Mouse (Mus musculus) midbrain, embryonic 15.5 days (tissue): Measurements from ENCODE around the gene Olfr665. TPM values are rescaled to one million over a fixed set of nuclear protein-coding genes. Genes with fewer than 3 reads are reported as not detected.
"Not testable (repeated sequence)": the region's sequence is repeated elsewhere in the genome, so short reads cannot be mapped to it uniquely, and the experiment has no call there.

ENCODE experiments used
- ATAC-seq: fragments of 200-750 bp; cut with Nextera tagmentation; replicated peaks from 2 replicates; pipeline ENCODE4 v1.8.0; 2017; ENCODE audit warnings: moderate TSS enrichment
- H3K27ac ChIP-seq: fragments of 300-500 bp; sonication (generic); 2 replicates; pipeline ENCODE4 v1.5.1; 2015; ENCODE audit warnings: mild to moderate bottlenecking, inconsistent platforms
- H3K27me3 ChIP-seq: fragments of 300-500 bp; sonication (generic); replicated peaks from 2 replicates; pipeline ENCODE4 v1.6.1; 2015; ENCODE audit warnings: inconsistent platforms
- H3K36me3 ChIP-seq: fragments of 300-500 bp; sonication (generic); replicated peaks from 2 replicates; pipeline ENCODE4 v1.6.1; 2015; ENCODE audit warnings: inconsistent platforms
- H3K4me1 ChIP-seq: fragments of 300-500 bp; sonication (generic); 2 replicates; pipeline ENCODE4 v1.6.1; 2015; ENCODE audit warnings: inconsistent platforms
- H3K4me2 ChIP-seq: fragments of 300-500 bp; sonication (generic); 2 replicates; pipeline ENCODE4 v1.6.1; 2015; ENCODE audit warnings: inconsistent platforms, mild to moderate bottlenecking, moderate library complexity
- H3K4me3 ChIP-seq: fragments of 300-500 bp; sonication (generic); 2 replicates; pipeline ENCODE4 v1.5.1; 2015; ENCODE audit warnings: mild to moderate bottlenecking, inconsistent platforms
- H3K9ac ChIP-seq: fragments of 300-500 bp; sonication (generic); 2 replicates; pipeline ENCODE4 v1.6.1; 2015; ENCODE audit warnings: mild to moderate bottlenecking, inconsistent platforms
- H3K9me3 ChIP-seq: fragments of 300-500 bp; sonication (generic); 2 replicates; pipeline ENCODE4 v1.6.1; 2016; ENCODE audit warnings: inconsistent platforms
- WGBS: fragments of 180-500 bp; shearing (Covaris S2); methylation state at CpG from one replicate; pipeline ENCODE4 v1.1.7; 2015; ENCODE audit warnings: mixed read lengths; 5-methylcytosine and 5-hydroxymethylcytosine counted together
- polyA plus RNA-seq: library from polyadenylated mRNA; unstranded; fragments of >200 nt; fragmentation: Nextera tagmentation; extraction: Ambion mirVana; gene quantifications from 2 replicates; pipeline ENCODE4 v1.2.1, GENCODE M21; 2015

The Olfr665 gene
- not detected in 2 replicates for polyA plus RNA-seq

DNA sequence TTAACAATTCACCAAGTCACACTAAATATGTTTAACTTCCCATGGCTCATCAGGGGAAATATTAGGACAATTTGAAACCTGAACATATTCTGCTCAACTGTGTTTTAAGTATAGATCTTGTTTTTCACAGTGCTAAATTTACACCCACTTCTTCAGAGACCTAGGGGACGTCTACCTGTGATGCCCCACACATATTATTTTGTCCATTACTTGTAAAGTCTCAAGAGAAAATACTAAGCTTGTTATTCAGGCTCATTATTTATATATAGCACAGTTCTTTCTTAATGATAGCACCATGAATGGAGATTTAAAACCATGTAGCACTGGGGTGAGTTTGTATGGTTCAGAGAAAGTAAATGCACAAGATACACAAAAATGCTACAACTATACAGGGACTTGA lies at the start of gene Olfr665:
TSS of gene Olfr665 (plus strand) at position 301 of the 400 bp plus-strand sequence.
- Histone ChIP-seq H3K9me3 (no peaks in the 10 kb centered on the region), H3K4me3 (no peak within 1 kb of the TSS), H3K27me3 (no peaks in the 10 kb centered on the region), H3K4me1 (no peaks in the 10 kb centered on the region), H3K27ac (no peak within 1 kb of the TSS), H3K36me3 (no peaks in the 10 kb centered on the region), H3K9ac (no peak within 1 kb of the TSS), H3K4me2 (no peak within 1 kb of the TSS)
- ATAC-seq: no peak
- WGBS: 51% methylated on average over 1 of the region's 1 CpGs

DNA sequence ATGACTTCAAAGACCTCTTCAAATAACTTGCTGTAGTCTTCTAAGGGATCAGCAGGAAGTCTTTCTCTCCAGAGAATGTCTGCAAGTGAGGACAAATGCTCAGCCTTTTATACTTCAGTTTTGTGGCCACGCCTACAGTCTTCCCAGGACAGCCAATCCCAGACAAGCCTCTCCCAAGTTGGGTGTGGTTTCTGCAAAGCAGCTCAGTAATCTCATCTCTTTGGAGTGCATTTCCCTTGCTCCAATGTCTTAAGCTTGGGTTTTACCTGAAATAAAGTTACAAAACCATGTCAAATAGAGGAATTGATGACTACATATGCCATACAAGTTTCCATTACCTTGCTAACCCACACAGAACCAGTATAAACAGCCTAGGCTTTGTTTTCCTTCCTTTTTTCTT lies 35.3 kb upstream of the Olfr665 start, which contains the start of gene Usp17lb:
TSS of gene Usp17lb (minus strand) at position 101 of the 400 bp plus-strand sequence.
- 76% methylated on average over 1 of the region's 1 CpGs for WGBS
- Histone ChIP-seq H3K4me2 (no peak within 1 kb of the TSS), H3K4me3 (no peak within 1 kb of the TSS), H3K27me3 (no peaks in the 10 kb centered on the region), H3K36me3 (no peaks in the 10 kb centered on the region), H3K9ac (no peak within 1 kb of the TSS), H3K27ac (no peak within 1 kb of the TSS), H3K9me3 (no peaks in the 10 kb centered on the region), H3K4me1 (no peaks in the 10 kb centered on the region)
- ATAC-seq: no peak

DNA sequence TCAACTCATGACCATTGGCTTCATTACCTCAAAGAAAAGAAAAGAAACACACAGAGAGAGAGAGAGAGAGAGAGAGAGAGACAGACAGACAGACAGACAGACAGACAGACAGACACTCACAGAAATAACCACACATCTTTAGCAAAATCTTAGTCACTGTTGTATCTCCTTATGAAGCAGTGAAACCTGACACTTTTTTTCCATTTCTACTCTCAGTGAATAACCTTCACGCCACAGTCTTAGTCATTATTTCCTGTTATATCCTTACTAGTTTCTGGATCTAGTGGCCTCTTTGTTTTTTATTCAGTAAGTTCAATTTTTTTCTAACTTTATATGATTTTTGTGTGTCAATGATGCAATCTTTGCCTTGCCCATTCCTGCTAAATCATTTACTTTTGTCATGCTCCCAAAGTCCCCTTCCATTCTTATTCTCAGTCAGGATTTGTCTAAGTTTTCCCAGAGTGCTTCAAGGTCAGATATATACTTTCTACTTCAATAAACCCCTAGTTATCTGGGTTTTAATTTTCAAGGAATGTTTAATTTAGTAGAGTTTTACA lies 34.0 kb upstream of the Olfr665 start:
- Histone ChIP-seq H3K4me1 (no peaks in the 10 kb centered on the region), H3K9ac (no peak overlapping the region), H3K4me3 (no peak overlapping the region), H3K9me3 (no peaks in the 10 kb centered on the region), H3K27me3 (no peaks in the 10 kb centered on the region), H3K36me3 (no peaks in the 10 kb centered on the region), H3K4me2 (no peak overlapping the region), H3K27ac (no peak overlapping the region)
- WGBS: 90% methylated on average over 1 of the region's 1 CpGs
- no peak for ATAC-seq

DNA sequence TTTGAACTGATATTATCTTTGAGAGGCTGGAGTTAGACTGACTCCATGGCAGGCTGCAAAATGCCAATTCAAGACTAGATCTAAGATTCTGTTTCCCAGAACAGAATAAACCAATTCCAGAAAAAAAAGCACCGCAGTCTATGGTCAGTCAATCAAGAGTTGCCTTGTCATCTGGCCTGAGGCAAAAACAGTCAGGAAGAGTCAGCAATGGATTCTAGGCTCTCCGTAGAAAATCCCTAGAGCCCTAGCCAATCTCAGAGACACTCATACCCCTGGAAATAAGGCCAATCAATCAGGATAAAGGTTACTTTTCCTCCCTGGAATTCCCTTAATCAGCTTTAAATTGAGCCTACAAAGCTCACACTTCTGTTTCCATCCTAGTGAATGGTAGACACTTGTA lies 26.3 kb upstream of the Olfr665 start:
- not testable (repeated sequence) for H3K4me3 ChIP-seq, H3K4me2 ChIP-seq, H3K9ac ChIP-seq, H3K4me1 ChIP-seq, H3K27ac ChIP-seq, H3K9me3 ChIP-seq, ATAC-seq, H3K27me3 ChIP-seq, H3K36me3 ChIP-seq
- 60% methylated on average over 2 of the region's 2 CpGs for WGBS

DNA sequence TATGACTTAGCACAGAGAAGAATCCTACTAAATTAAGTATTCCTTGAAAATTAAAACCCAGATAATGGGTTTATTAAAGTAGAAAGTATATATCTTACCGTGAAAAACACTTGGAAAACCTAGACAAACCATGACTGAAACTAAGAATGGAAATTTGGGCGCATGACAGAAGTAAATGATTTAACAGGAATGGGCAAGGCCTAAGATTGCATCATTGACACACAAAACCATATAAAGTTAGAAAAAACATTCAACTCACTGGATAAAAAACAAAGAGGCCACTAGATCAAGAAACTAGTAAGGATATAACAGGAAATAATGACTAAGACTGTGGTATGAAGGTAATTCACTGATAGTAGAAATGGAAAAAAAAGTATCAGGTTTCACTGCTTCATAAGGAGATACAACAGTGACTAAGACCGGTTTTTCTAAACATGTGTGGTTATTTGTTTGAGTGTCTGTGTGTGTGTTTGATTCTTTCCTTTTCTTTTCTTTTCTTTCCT lies 22.5 kb upstream of the Olfr665 start:
- Histone ChIP-seq H3K27me3 (no peaks in the 10 kb centered on the region), H3K9me3 (no peaks in the 10 kb centered on the region), H3K4me3 (no peak overlapping the region), H3K27ac (no peak overlapping the region), H3K36me3 (no peaks in the 10 kb centered on the region), H3K4me1 (no peaks in the 10 kb centered on the region), H3K4me2 (no peak overlapping the region), H3K9ac (no peak overlapping the region)
- WGBS: 84% methylated on average over 3 of the region's 3 CpGs
- no peak for ATAC-seq

DNA sequence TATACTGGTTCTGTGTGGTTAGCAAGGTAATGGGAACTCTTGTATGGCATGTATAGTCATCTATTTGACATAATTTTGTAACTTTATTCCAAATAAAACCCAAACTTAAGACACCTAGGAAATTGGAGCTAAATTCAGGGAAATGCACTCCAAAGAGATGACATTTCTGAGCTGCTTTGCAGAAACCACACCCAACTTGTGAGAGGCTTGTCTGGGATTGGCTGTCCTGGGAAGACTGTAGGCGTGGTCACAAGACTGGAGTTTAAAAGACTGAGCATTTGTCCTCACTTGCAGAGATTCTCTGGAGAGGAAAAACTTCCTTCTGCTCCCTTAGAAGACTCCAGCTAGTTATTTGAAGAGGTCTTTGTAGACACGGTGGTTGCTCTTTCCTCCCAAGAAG lies 21.1 kb upstream of the Olfr665 start, which contains the start of gene Usp17la:
TSS of gene Usp17la (plus strand) at position 301 of the 400 bp plus-strand sequence.
- not testable (repeated sequence) for H3K4me1 ChIP-seq, H3K27ac ChIP-seq, H3K27me3 ChIP-seq, ATAC-seq, H3K36me3 ChIP-seq, H3K9ac ChIP-seq, H3K9me3 ChIP-seq, H3K4me2 ChIP-seq, H3K4me3 ChIP-seq
- 84% methylated on average over 2 of the region's 2 CpGs for WGBS

DNA sequence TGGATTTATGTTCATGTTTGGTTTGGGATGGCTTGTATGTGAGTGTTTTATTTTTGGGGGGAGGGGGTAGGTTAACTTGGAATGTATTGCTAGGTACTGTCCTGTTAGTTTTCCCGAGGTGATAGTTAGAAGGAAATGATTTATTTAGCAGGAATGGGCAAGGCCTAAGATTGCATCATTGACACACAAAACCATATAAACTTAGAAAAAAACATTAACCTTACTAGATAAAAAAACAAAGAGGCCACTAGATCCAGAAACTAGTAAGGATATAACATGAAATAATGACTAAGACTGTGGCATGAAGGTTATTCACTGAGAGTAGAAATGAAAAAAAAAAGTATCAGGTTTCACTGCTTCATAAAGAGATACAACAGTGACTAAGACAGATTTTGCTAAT lies 20.1 kb upstream of the Olfr665 start:
- no peak overlapping the region for H3K27ac ChIP-seq
- ATAC-seq: no peak
- no peaks in the 10 kb centered on the region for H3K36me3 ChIP-seq
- no peak overlapping the region for H3K4me2 ChIP-seq
- H3K9ac ChIP-seq: no peak overlapping the region
- 80% methylated on average over 1 of the region's 1 CpGs for WGBS
- no peaks in the 10 kb centered on the region for H3K4me1 ChIP-seq
- H3K4me3 ChIP-seq: no peak overlapping the region
- H3K27me3 ChIP-seq: no peaks in the 10 kb centered on the region
- H3K9me3 ChIP-seq: no peaks in the 10 kb centered on the region

DNA sequence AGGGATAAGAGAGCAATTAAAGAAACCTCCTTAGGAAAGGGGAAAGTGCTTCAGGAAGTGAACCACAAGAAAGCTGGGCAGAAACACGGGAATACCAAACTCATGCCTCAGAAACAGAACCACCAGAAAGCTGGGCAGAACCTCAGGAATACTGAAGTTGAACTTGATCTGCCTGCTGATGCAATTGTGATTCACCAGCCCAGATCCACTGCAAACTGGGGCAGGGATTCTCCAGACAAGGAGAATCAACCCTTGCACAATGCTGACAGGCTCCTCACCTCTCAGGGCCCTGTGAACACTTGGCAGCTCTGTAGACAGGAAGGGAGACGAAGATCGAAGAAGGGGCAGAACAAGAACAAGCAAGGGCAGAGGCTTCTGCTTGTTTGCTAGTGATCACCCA lies 16.4 kb upstream of the Olfr665 start:
- H3K4me3 ChIP-seq: no peak overlapping the region
- no peak overlapping the region for H3K9ac ChIP-seq
- no peak for ATAC-seq
- no peak overlapping the region for H3K4me2 ChIP-seq
- no peaks in the 10 kb centered on the region for H3K27me3 ChIP-seq
- H3K4me1 ChIP-seq: no peaks in the 10 kb centered on the region
- H3K36me3 ChIP-seq: no peaks in the 10 kb centered on the region
- H3K9me3 ChIP-seq: no peaks in the 10 kb centered on the region
- 88% methylated on average over 3 of the region's 3 CpGs for WGBS
- H3K27ac ChIP-seq: no peak overlapping the region

DNA sequence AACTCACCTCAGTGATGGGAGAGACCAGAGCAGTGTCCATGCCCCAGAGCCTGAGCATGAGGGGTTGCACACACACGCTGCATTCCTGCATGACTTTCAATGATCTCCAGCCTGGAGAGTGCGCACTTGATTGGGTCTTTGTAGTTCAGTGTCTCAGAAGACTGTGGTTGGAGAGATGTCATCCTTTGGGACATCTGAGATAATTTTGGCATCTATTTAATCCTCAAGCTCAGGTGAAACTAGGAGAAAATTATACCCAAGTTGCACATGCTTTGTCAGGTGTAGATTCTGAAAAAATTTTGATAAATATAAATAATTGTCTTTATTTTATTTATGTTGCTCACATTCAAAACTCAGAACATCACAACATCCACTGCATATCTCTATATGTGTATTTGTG lies 18.0 kb downstream of the Olfr665 start, which contains the start of gene Olfr666:
TSS of gene Olfr666 (minus strand) at position 101 of the 400 bp plus-strand sequence.
- H3K27ac ChIP-seq: no peak within 1 kb of the TSS
- no peaks in the 10 kb centered on the region for H3K4me1 ChIP-seq
- ATAC-seq: no peak
- H3K36me3 ChIP-seq: no peaks in the 10 kb centered on the region
- no peaks in the 10 kb centered on the region for H3K27me3 ChIP-seq
- no peaks in the 10 kb centered on the region for H3K9me3 ChIP-seq
- no peak within 1 kb of the TSS for H3K4me3 ChIP-seq
- H3K9ac ChIP-seq: no peak within 1 kb of the TSS
- WGBS: 87% methylated on average over 2 of the region's 2 CpGs
- no peak within 1 kb of the TSS for H3K4me2 ChIP-seq

DNA sequence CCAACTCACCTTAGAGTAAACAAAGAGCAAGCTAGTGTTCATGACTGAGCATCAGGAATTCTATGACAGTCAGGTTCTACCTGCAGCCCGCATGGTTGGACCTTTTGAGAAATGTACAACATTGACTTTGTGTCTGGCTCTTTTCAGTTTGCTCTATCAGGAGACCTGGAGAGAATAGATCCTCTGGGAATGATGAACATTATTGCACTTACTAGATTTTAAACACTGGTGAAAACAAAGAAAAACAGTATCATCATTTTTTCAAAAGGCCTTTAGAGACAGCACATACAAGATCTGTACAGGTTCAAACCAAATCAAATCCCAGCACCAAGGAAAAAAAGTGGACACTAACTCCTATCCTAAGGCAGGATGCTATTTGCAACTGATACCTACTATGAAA lies 43.6 kb downstream of the Olfr665 start, which contains the start of gene Olfr667:
TSS of gene Olfr667 (minus strand) at position 101 of the 400 bp plus-strand sequence.
- H3K27ac ChIP-seq: no peak within 1 kb of the TSS
- no peaks in the 10 kb centered on the region for H3K36me3 ChIP-seq
- H3K4me3 ChIP-seq: no peak within 1 kb of the TSS
- no peaks in the 10 kb centered on the region for H3K27me3 ChIP-seq
- no peaks in the 10 kb centered on the region for H3K4me1 ChIP-seq
- no peak for ATAC-seq
- no peaks in the 10 kb centered on the region for H3K9me3 ChIP-seq
- H3K4me2 ChIP-seq: no peak within 1 kb of the TSS
- H3K9ac ChIP-seq: no peak within 1 kb of the TSS
- WGBS: 86% methylated on average over 1 of the region's 1 CpGs

DNA sequence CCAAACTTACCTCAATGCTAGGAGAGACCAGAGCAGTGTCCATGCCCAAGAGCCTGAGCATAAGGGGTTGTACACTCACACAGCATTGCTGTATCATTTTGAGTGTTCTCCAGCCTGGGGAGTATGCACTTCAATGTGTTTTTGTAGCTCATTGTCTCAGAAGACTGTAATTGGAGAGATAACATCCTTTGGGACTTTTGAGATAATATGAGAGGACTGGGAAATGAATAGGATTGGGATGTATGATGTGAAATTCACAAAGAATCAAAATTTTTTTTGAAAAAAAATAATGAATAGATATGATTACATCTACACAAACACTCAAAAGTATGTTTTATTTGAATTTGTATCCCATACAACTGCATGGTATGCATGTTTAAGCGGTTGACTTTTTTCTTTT lies 50.1 kb downstream of the Olfr665 start, which contains the start of gene Olfr668:
TSS of gene Olfr668 (minus strand) at position 101 of the 400 bp plus-strand sequence.
- no peaks in the 10 kb centered on the region for H3K9me3 ChIP-seq
- H3K4me3 ChIP-seq: no peak within 1 kb of the TSS
- WGBS: 78% methylated on average over 1 of the region's 1 CpGs
- no peaks in the 10 kb centered on the region for H3K27me3 ChIP-seq
- H3K4me2 ChIP-seq: no peak within 1 kb of the TSS
- H3K27ac ChIP-seq: no peak within 1 kb of the TSS
- no peak within 1 kb of the TSS for H3K9ac ChIP-seq
- H3K36me3 ChIP-seq: no peaks in the 10 kb centered on the region
- ATAC-seq: no peak
- no peaks in the 10 kb centered on the region for H3K4me1 ChIP-seq
